Mouse (Mus musculus): ENCODE measurements around the gene 9930104L06Rik.

DNA sequence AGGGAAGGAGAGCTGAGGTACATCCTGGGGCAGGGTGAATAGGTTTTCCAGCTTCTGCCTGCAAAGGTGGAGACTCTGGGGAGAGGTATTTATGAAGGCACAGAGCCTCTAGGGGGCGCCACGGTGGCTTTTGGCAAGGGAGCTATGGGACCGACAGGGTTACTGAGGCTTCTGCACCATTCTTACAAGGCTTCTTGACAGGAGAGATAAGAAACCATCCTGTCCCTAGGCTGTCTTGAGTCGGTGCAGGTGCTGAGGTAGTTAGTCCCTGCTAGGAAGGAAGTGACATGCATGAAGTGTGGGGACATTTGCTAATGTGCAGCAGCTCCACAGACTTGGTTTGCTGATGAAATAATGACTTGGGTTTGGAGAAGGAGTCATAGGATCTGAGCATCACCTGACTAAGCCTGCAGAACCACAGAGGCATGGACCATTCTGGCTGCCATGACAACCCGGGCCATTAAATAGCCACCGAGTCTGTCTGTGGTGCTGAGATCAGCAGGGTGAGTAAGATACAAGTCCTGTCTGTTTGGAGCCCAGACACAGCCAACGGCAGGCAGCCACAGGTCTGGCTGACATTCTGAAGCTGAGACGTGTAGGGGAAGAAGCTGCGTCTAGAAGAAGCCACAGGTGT is 47.2 kb downstream of the 9930104L06Rik start:
- TF ChIP-seq NRF1 (IDR thresholded peaks at IDR 0.05; ENCODE audit: insufficient read depth, low read depth, low read length, poor library complexity, severe bottlenecking) (no peak), EP300 (IDR thresholded peaks at IDR 0.05; ENCODE audit: low read depth in 1 of 2, low read length in 2 of 2) (no peak), POLR2A (IDR thresholded peaks at IDR 0.05; ENCODE audit: control insufficient read depth in 1 of 2, insufficient read depth in 1 of 2, low read depth in 1 of 2, low read length in 2 of 2, poor library complexity in 1 of 2) (no peak), CTCF (IDR thresholded peaks at IDR 0.05 in 2 of 3, conservative IDR thresholded peaks at IDR 0.05 in 1 of 3; ENCODE audit: control insufficient read depth in 1 of 3, insufficient read depth in 1 of 3, low read depth in 2 of 3, low read length in 3 of 3, poor library complexity in 1 of 3, severe bottlenecking in 1 of 3) (peak; percentile 37 to 68 (median 55)), CHD2 (IDR thresholded peaks at IDR 0.05; ENCODE audit: low read length) (no peak), GABPA (IDR thresholded peaks at IDR 0.05; ENCODE audit: low read depth, low read length) (no peak), TCF12 (IDR thresholded peaks at IDR 0.05; ENCODE audit: low read depth, low read length) (no peak)
